Mouse (Mus musculus): ENCODE data around the gene Abca4.

Abca4 gene

DNA sequence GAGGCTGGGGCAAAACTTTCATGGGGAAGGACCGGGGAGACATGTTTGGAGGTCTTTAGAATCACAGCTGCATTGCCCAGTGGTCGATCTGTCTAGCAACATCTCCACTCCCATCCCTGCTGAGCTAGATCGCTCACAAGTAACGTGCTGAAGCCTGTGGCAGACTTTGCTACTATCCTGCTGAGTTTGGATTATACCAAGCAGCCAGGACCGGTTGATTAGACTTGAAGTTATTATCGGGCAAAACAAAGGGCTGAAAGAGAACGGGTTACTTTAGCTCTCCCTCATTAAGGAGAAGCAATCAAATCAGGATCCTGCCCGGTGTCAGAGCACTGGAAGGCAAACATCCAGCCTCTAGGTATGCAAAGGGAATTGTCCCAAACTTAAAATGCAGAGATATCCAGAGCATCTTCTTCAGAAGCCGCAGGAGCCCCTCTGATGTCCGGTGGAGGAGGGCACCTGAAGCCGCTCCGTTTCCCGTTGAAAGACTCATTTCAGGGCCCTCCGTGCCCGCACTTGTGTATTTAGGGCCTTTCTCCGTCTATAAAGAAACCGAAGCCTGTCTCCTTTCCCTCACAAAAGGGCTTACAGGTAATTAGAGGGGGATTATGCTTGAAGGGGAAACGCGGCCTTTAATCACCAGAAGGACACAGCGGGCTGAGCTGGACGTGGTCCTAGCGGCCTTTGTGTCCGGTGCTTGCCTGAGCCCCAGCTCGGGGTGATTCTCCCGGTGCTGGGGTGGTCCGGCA is at the start of gene Abca4:
Gene Abca4 (plus strand): TSS at position 645 of the 749 bp plus-strand sequence.
- DNase-seq (ENCODE audit: low read depth), result no peak

DNA sequence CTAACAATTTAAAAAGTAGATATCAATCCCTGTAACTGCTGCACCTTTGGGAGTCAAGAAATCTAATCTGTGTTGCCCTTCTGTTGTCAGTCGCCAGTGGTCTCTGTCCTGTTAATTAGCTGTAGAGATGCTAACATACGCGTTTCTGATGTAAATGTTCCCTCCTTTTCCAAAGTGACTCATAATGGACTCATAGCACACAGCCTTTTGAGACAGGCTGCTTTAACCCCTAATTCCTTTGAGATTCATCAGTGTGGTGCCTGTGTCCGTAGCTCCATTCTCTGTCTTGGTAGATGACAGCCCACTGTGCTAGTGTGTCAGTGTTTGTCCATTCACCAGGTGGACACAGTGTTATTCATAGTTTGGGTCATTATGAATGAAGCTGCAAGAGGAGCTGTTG is 49.1 kb upstream of the Abca4 start:
- DNase-seq (ENCODE audit: low read depth), result no peak

DNA sequence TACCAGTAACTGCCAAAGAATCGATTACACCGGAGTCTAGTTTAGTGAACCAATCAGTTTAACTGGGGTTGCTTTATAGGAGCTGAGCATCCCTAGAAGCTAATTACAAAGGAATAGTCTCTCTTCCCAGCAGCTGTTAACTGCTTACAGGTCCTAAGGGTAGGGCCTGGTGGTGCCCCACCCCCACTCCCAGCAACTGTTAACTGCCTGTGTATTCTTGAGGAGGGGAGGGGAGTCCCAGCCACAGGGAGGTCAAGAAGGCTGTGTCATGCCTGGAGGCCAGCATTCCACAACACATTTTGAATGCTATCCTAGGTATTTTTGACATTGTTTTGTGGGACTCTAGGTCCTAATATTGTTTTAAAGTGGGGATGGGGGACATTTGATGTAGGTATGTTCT is 44.3 kb upstream of the Abca4 start:
- DNase-seq (ENCODE audit: low read depth), result no peak

DNA sequence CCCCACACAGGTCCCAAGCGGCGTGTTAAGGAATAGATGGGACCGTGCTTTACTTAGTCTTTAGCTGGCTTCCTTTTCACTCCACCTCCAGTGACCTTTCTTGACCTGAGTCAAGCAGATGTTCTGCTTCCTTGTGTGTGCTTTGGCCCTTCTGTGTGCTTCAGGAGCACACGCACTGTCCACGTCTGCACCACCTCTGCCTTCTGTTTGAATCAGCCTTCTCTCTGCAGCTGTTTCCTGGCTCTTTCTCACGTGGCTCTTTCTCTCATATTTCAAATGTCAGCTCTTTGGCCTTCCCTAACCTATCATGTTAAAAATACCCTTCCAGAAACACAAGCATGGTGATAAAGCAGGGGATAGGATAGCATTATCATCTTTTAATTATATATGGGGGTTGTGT is 42.7 kb upstream of the Abca4 start:
- DNase-seq (ENCODE audit: low read depth), result no peak

DNA sequence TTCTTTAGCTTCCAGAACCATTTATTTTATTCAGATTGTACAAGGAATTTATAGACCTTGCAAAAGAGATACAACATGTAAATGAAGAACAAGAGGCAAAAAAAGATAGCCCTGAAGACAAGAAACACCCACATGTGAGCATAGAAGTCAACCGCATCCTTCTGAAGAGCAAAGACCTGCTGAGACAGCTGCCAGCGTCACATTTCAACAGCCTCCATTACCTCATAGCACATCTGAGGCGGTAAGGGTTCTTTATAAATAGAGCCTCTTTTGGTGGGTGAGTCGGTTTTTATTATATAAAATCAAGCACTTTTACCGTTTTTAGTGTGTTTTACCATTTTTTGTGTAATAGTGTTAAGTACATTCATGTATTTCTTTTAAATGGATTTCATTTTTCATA is 34.4 kb upstream of the Abca4 start:
- no peak for DNase-seq (ENCODE audit: low read depth)

DNA sequence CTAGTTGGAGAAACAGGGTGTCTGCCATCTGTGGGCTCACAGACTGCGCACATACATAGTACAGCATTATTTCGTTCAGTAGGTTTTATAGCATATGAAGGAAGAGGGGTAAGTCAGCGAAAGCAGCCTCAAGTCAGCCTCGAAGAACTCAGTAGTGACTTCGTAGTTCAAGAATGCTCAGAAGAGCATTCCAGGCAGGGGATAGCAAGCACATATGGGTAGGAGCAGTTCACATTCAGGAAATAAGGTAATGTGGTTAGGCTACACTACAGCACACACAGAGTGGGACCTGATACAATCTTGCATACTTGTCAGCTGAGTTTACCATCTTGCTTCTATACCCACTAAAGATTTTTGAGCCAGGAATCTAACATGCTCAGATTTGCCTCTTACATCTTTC is 34.0 kb upstream of the Abca4 start:
- no peak for DNase-seq (ENCODE audit: low read depth)

DNA sequence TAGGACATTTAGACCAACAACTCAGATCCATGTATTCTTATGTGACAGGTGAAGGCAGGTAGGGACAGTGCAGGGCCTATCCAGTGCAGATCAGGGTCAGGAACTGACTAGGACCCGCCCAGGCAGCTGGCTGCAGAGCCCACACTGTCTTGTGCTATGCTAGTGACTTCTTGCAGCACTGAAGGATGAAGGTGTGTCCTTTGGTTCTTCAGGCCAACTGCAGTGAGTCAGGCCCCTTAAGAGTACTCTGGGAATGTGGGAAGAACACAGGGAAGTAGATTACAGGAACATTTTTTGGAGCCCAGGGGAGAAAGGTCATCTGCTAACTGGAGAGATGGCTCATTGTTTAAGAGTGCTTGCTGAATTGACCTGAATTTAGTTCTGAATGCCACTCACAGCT is 31.8 kb upstream of the Abca4 start:
- no peak for DNase-seq (ENCODE audit: low read depth)

DNA sequence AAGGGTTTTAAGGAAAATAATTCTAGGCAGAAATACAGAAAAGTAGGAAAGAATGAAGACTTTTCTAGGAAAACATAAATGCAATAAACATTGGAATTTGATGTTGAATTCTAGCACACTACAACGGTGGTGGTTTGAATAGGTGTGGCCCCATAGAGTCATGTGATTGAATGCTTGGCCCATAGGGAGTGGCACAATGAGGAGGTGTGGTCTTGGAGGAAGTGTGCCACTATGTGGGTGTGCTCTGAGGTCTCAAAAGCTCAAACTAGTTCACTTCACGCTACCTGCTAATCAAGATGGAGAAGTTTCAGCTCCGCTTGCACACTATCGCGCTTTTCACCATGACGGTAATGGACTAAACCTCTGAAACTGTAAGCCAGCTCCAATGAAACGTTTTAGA is 25.8 kb upstream of the Abca4 start:
- no peak for DNase-seq (ENCODE audit: low read depth)

DNA sequence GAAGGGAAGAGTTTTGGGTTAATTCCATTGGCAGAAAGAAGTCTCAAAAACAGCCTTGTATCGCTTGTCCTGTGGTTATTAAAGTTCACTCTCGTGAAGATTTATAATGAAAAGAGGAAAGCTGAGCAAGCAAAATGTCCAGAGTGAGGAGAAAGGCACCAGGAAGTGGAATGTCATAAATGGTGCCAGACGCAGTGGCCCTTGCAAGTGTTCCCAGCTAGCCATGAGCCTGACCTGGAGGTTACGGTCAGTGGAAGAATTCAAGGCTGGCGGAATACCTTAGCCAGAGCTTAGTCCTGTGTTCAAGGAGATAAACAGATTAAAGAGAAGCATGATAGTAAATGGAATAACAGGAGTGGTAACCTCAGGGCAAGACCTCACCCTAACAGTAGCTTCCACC is 25.1 kb upstream of the Abca4 start:
- DNase-seq (ENCODE audit: low read depth), result no peak

DNA sequence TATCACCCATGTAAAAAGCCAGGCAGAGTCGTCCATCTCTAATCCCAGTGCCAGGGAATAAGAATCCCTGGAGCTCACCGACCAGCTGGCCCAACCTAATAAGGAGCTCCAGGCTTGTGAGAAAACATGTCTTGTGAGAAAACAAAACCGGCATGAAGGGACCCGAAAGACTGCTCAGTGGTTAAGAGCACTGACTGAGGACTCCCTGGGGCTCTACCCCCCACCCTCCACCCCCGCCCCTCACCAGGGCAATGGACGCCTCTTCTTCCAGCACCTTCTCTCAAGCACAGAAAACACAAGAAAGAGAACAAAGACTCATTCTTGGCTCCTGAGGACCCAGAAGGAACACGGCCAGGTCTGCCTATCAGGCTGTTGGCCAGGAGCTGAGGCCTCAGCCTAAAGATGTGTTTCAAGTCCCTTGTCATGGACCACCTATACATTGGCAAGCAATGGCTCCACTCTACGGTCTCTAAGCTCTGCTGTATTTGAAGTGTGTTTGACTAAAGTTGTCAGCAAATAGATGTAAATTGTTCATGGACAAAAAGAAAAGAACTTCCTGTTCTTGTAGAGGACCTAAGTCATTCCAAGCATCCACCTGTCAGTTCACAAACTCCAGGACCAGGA is 23.1 kb upstream of the Abca4 start:
- DNase-seq (ENCODE audit: low read depth), result no peak

DNA sequence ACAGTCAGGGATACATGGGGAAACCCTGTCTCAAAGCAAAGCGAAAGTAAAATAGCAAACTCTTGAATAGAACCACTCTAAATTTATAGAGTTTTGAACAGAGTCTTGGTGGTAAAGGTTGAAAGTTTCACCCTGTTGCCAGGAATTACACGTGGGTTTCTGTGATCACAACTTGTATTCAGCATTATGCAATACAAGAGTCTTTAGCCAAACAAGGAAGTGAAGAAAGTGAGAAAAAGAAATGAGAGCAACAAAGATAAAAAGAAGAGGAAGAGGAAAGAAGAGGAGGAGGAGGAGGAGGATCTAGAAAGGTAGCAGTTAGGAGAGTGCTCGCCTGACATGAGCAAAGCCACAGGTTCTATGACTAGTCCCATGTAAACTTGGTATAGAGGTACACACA is 21.9 kb upstream of the Abca4 start:
- no peak for DNase-seq (ENCODE audit: low read depth)

DNA sequence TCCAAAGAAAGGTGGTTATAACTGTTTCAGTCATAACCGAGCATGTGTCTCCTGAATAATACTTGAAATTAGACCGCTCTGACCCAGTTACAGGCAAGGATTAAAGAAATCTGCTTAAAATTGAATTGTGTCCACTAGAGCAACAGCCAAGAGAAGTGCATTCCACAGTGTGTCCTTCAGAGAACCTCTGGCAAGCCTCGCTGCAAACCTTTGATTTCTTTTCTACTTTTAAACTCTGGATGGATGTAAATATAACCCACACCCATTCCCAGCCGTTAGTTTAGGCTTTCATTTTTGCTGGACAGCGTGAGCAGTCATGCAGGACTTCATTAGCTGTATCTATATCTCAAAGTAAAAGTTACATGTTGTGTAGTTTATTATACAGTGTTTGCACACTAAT is 17.6 kb upstream of the Abca4 start:
- DNase-seq (ENCODE audit: low read depth), result no peak

DNA sequence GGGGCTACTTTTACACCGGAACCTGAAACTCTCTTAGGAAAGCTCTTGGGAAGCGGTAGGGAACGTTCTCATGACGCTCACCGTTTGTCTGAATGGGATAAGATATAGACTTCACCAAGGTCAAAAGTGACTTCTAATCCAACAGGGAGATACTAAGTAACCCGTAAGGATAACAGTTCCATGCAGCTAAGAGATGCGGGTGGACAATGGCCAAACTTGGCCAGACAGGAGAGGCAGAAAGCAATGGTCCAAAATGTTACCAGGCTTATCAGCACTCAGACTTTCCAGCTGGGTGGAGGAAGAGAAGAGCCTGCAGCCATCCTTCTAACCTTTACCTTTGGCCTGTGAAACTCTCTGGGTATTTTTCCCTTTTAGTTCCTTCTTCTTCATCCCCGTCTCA is 16.5 kb upstream of the Abca4 start:
- DNase-seq (ENCODE audit: low read depth), result no peak

DNA sequence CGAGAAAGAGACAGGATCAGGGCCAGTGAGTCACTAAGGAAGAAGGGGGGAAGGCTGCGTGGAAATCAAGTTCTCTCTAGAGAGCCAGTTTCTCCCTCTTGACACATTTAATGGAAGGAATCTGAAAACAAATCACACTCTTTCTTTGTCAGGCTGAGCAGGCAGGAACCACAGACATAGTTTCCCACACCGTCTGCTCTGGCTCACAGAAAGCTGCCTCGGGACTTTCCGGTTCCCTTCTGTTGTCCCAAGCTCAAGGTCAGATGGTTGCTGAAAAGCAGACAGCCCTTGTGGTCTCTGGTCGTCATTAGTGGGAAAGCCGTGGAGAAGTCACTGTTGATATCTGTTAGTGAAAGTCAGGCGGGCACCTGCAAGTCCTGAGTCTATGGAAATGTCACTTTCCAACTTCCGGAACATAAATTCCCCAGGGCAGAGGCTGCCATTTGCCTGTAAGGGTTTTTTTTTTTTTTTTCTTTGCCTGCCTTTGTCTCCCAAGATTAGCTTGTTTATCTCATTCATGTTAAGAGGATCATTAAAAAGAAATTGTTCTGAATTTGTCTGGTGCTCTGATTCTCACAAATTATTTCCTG is 10.9 kb upstream of the Abca4 start:
- DNase-seq (ENCODE audit: low read depth), result no peak

DNA sequence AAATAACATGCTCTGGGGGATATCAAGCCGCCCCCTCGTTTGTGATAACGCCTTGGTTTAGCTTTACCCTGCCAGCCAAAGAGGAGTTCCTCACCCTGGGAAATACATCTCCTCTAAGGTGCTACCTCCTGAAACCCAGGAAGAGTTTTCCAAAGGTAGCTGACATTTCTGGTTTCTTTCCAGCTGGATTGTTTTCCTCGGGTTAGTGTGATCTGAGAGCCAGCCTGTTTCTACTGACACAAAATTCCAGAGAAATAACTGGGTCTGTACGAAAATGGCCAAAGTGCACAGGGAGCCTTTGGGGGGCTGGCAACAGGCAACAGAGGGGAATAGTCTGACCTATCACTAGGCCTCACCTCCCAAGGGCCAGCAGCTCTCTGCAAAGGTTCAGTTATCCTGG is 10.0 kb upstream of the Abca4 start:
- no peak for DNase-seq (ENCODE audit: low read depth)

DNA sequence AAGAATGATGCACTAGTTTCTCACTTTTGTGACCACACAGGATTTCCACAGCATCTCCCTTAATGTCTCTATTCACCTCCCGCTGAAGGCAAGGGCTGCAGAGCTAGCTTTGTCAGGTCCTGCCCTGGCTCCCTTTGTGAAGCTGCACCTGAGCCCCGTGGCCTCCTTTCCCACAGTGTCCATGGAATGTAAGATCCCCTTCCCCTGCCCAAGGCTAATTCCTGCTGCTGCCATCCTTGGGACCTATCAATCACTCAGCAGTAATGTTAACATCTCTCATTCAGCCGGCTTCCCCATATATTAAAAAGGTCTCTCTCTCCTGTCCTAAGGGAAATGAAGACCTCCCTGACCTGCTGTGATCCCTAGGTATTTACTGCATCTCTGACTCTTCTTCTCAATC is 9.2 kb upstream of the Abca4 start:
- no peak for DNase-seq (ENCODE audit: low read depth)

DNA sequence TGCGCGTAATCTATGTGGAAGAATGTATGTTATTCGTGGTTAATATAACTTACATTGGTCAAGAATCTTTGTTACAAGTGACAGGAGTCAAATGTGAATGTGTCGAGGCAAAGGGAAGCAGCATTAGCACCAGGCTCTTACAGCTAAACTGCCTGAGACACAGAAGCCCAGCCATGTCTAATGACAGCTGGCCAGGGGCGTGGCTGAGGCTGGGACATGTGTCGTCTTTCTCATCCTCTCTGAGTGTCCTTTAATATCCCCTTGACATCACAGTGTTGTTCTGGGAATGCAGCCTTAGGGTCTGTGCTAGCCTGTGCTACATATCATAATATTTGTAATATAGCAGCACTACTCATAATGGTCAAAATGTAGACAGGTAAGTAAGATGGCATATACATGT is 3.7 kb upstream of the Abca4 start:
- DNase-seq (ENCODE audit: low read depth), result no peak

DNA sequence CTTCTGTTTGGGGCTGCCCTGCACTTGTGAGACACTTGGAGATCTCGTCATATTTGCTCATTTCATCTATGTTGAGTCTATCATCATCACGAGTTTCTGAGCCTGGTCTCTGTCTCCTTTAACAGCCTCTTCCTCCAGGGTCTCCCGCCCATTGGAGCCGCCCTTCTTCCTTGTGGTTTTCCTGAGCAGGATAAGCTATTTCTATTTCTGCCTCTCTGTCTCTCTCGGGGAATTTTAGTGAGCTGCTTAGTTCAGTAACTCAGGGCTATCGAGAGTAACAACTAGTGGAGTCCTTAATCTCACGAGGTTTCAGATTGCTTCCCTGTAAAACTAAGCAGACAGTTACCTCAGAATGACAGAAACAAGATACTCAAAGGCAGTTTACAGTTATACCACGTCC is 1.1 kb upstream of the Abca4 start:
- no peak for DNase-seq (ENCODE audit: low read depth)

DNA sequence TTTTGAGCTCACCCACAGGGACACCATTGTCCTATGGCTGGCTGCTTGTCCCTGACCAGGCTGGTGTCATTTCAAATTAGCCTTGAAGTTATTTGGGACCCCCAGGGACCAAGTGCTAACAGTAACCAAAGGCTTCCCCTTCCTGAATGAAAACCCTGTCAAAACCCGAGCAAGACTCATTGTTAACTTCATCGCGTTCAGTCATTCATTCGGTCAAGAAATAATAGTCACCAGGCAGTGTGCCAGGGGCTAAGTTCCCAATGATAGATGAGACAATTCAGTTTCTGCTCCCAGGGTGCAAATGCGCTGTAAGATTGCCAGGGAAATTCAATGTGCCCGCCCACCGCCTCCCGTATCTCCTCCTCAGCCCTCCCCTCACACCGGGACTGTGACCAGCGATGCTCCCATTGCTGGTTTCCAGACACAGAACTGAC is 2.0 kb downstream of the Abca4 start:
- DNase-seq (ENCODE audit: low read depth), result no peak

DNA sequence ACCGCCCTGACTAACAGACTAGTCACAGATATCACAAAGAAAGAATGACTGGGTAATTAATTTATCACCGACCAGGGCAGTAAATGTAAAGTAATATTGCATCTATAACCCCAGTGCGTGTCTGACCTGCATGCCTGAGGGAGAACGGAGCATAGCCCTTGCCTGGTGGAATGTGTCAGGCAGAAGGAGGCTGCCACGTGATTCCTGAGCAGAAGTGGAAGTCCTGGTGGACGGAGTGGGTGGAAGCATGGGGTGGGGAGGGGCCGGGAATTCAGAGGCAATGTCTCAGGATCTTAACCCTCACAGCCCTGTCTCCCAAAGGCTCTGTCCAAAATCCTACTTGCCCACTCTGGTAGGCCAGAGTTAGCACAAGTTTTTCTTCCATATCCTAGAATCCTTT is 3.2 kb downstream of the Abca4 start:
- no peak for DNase-seq (ENCODE audit: low read depth)

DNA sequence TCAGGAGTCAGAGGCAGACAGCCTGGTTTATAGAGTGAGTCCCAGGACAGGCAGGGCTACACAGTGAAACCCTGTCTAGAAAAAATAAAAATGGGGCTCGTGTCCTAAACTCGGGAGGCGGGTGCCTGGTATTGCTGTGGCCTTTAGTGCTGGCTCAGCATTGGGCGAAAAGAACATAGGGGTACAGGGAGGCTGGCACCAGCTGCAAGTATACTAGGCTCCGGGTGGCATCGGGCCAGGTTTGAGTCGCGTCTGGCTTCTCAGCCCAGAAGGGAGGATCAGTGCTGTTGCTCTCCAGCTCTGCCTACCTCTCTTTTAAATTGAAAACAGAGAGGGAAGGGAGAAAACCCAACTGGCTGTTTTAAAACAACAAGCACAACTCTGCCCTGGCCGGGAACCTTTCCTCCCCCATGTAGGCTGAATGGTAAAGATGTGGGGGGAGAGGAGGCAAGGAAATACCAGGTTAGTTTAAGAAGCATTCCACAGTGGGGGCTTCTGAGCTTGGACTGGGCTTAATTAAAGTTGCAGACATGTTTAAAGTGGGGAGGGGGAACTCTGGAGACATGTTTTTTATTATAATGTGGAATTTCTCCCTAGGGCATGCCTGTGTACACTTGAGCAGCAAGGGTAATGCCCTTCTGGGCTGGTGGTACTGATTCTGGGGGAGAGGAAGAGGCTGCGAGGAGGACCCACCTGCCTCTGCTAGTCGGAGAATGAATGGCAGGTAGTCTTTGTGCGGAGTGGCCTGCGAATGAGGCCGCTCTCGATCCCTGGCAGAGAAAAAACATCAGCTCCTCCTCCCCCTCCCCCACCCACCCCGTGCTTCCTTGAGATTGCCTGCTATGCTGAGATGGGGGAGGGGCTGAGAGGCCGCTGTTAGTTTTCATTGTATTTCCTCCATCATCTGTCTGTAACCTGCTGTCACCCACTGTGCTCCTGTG is 3.9 kb downstream of the Abca4 start:
- DNase-seq (ENCODE audit: low read depth), result no peak

DNA sequence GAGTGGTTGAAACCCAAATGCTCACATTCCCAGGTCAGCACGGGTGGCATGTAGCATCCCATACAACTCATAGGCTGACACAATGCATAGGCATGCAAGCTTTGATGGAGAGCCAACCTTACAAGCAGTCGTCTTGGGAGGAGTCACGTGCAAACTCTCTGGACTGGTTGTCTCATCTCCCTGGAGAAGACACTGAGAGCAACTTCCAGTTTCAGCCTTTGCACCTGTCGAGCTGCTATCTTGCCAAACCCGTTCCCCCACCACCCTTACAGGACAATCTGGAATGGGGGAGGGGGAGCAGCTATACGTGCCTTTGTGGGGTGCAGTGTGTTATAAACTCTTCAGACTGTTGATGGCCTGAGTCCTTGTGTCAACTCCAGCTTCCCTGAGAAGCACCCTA is 4.9 kb downstream of the Abca4 start:
- DNase-seq (ENCODE audit: low read depth), result no peak
